Mouse (Mus musculus) left cerebral cortex, postnatal 14 days (tissue): ENCODE measurements around the gene Chka. TPM values are rescaled to one million over a fixed set of nuclear protein-coding genes. Genes with fewer than 3 reads are reported as not detected.

Experiments used
- DNase-seq, 2 experiments: peaks; one replicate each; pipeline ENCODE4 v3.0.0; 2021 to 2022; ENCODE audit warnings: low spot score in 2 of 2, mixed read lengths in 1 of 2
- intact Hi-C: fragments of 180-260 bp; cut with DNase I; formaldehyde crosslinking; loops from one replicate; pipeline ENCODE4 v1.15.1; 2025
- total RNA-seq, 2 experiments: library from RNA; stranded (reverse); gene quantifications; 2 replicates each; pipeline ENCODE4 v1.2.3; 2021

Gene Chka
- total RNA-seq, 2 experiments from 2014 or later, result 75.5 to 99.5 TPM

- DNase-seq, result no peak
- intact Hi-C loops, result no loop called here
Observed at GRCm38 (mm10) chr19:3930262-3931057, 78.9 kb downstream of the Chka start.

GRCm38 (mm10) chr19:3931716-3932115 is 80.1 kb downstream of the Chka start:
- DNase-seq, result no peak

GRCm38 (mm10) chr19:3935032-3935895 is 83.7 kb downstream of the Chka start, which contains the start of gene Unc93b1:
TSS of gene Unc93b1 (plus strand) at chr19:3935186.
- peak; percentile 31 to 52 for DNase-seq
- intact Hi-C loops, result no loop called here

More at GRCm38 (mm10) chr19:3931716-3932115, 80.1 kb downstream of the Chka start:
- intact Hi-C loops, result no loop called here

DNA sequence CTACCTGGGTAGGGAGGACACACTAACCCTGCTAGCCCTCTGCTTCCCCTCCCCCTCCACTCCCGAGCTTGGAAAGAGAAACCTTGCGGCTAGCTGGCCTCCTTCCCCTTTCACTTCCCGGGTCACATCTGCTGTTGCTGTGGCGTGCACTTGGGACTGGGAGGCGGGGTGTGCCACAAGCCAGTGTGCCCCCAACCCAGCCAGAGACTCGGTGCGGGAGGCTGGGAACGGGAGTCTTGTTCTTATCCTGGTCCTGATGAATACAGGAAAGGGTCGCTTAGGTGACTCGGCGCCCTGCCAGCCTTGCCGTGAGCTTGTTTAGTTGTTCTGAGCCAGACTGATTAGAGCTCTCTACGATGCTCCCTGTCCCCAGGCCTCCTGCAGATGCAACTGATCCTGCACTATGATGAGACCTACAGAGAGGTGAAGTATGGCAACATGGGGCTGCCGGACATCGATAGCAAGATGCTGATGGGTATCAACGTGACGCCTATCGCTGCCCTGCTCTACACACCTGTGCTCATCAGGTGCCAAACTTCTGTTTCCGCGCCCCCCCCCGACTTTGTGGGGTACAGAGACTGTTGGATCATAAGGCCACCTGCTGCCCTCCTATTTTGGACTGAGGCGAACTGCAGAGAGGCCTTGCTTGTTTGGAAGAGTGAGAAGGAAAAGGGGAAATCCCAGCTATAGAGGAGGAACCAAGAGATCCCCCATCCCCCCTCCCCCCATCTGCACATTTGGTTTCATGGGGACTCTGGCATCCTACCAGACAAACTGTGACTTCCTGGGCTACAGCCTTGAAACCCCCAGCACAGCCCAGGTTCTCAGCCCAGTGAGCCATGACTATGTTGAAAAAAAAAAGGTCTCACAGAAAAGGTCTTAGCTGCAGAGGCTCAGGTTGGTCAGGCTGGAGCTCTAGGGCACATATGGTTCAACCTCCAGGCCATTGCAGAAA is 84.6 kb downstream of the Chka start:
- intact Hi-C loops, result no loop called here
- DNase-seq, result peak; percentile 40 to 50

GRCm38 (mm10) chr19:3942315-3942714 is 90.7 kb downstream of the Chka start:
- no peak for DNase-seq
- intact Hi-C loops, result no loop called here

DNA sequence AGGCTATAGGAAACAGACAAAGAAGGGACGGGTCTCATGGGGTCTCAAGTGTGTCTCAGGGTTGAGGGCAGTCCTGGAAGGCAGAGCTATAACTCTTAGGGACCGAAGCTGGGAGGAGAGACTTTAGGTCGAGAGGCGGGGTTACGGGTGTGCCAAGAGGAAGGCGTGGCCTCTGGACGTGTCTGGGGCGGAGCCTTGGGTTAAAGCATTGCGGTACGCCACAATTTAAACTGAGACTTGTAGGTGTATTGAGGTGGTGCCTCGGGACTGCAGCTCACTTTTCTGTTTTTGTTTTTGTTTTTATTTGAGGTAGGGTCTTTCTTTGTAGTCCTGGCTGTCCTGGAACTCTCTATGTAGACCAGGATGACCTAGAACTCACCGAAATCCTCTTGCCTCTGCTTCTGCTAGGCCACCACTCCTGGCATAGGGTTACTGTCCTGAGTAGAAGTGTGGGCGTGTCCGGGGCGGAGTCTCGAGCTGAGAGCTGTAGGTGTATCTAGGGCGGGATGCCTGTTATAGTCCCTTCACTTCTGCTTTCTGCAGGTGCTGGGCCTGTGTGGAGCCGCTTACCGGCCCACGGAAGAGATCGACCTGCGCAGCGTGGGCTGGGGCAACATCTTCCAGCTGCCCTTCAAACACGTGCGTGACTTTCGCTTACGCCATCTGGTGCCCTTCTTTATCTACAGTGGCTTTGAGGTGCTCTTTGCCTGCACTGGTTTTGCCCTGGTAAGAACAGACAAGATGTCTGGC is 91.6 kb downstream of the Chka start:
- no peak for DNase-seq
- intact Hi-C loops, result no loop called here

Other genes with a start within 250 kb of the Chka start
- 10 to 100 TPM in 1 of 2 experiments, 1 to 10 TPM in 1; 9.5 to 10.5 TPM for gene Lrp5, start 165.2 kb upstream of the Chka start, total RNA-seq
- gene 1810055G02Rik, start 143.5 kb upstream of the Chka start, total RNA-seq, result 10 to 100 TPM; 42.8 to 52.3 TPM
- 10 to 100 TPM; 54.5 to 54.7 TPM for gene Kmt5b, start 84.4 kb upstream of the Chka start, total RNA-seq
- 10 to 100 TPM; 14.4 to 16.1 TPM for gene Tcirg1, start 55.4 kb downstream of the Chka start, total RNA-seq
- 100 to 1,000 TPM; 134 to 149 TPM for gene Ndufs8, start 61.0 kb downstream of the Chka start, total RNA-seq
- gene Aldh3b1, start 78.0 kb downstream of the Chka start, total RNA-seq, result 1 to 10 TPM; 1.8 to 2.0 TPM
- gene Unc93b1, start 83.4 kb downstream of the Chka start, total RNA-seq, result 10 to 100 TPM; 16.0 to 18.4 TPM
- gene Aldh3b3, start 106.9 kb downstream of the Chka start, total RNA-seq, result under 1 TPM in 1 of 2 experiments, not detected in 1; 0.13 TPM
- 1 to 10 TPM; 1.8 to 2.4 TPM for gene Aldh3b2, start 120.6 kb downstream of the Chka start, total RNA-seq
- gene Acy3, start 134.8 kb downstream of the Chka start, total RNA-seq, result 1 to 10 TPM; 1.8 to 3.1 TPM
- not detected for gene Tbx10, start 141.0 kb downstream of the Chka start, total RNA-seq
- gene Nudt8, start 148.8 kb downstream of the Chka start, total RNA-seq, result 10 to 100 TPM in 1 of 2 experiments, 1 to 10 TPM in 1; 8.5 to 10.3 TPM
- 1 to 10 TPM; 1.2 to 1.6 TPM for gene Gm49405, start 148.9 kb downstream of the Chka start, total RNA-seq
- 1 to 10 TPM; 3.2 to 3.5 TPM for gene Doc2g, start 151.5 kb downstream of the Chka start, total RNA-seq
- 100 to 1,000 TPM; 227 to 231 TPM for gene Ndufv1, start 161.0 kb downstream of the Chka start, total RNA-seq
- gene Gstp1, start 186.2 kb downstream of the Chka start, total RNA-seq, result 100 to 1,000 TPM; 213 to 245 TPM
- 10 to 100 TPM; 22.3 to 24.3 TPM for gene Gstp2, start 194.2 kb downstream of the Chka start, total RNA-seq
- gene Gstp3, start 207.8 kb downstream of the Chka start, total RNA-seq, result not detected
- gene Cabp2, start 229.8 kb downstream of the Chka start, total RNA-seq, result not detected
- 10 to 100 TPM; 26.4 to 26.7 TPM for gene Cdk2ap2, start 245.4 kb downstream of the Chka start, total RNA-seq
- 100 to 1,000 TPM; 225 to 226 TPM for gene Pitpnm1, start 248.2 kb downstream of the Chka start, total RNA-seq